Mouse (Mus musculus) layer of hippocampus, postnatal 14 days (tissue): ENCODE measurements at regions not wholly inside any gene's neighbourhood (a gene's known extent, or its start where the extent isn't known, plus 50 kb on each side); places are given as distances from the start of the nearest gene placed in this dataset.

Experiments used
- DNase-seq, 2 experiments: peaks; one replicate each; pipeline ENCODE4 v3.0.0; 2021 to 2022; ENCODE audit warnings: low spot score in 2 of 2, mixed read lengths in 1 of 2

DNA sequence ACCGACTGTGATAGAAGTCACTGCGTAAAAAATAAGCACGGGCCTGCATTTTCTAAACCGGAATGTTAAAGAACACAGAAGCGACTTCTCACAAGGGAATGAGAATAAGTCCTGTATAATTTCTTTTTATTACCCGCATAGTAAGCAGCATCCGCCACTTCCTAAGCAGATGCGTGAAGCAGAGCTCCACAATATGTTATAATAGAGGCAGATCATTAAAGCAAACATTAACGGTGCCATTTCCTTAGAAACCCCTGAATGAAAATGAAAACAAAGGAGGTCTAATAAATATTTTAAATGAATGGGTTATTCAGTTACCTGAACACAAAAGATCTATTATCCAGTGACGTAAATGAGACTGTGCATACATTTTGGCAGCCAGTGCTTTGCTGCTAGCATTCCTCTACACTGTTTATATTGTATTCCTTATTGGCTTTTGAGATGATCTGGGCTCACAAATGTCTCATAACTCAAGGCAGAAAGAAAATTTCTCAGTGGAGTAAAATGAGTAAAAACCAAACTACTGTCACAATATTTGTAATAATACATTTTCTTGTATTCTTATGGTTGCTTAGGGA, 566.6 kb upstream of the Epha6 start:
- peak in 1 of 2 experiments; percentile 12 for DNase-seq

DNA sequence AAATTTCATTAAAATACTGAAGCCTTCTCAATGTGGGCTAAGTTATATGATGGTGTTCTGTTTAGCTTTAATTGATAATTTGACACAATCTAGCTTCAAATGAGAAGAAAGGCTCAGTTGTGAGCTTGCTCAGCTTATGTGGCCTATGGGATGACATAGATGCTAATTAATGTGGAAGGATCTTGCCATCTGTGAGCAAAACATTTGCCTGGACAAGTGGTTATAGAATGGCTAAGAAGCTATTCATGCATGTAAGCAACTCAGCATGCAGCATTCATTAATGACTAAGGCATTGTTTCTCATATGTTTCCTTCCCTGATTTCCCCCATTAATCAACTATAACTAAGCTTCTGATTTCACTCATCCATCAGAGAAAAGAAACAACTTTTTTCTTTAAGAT, 532.8 kb upstream of the Epha6 start:
- DNase-seq: no peak
